Mouse (Mus musculus) liver, adult 2 months (tissue): Measurements from ENCODE around the gene Hlcs. TPM values are rescaled to one million over a fixed set of nuclear protein-coding genes. Genes with fewer than 3 reads are reported as not detected.
A peak's percentile ranks its signal among the peaks of the same experiment; 100 is the strongest.

Experiments
- DNase-seq: peaks from one replicate; pipeline ENCODE4 v3.0.0-alpha.2; 2011; ENCODE audit warnings: low read depth, low spot score; ENCODE audit errors: extremely low read depth
- H3K27ac ChIP-seq: fragments of 200-500 bp; replicated peaks from 2 replicates; pipeline ENCODE4 v1.5.1; 2012; ENCODE audit warnings: low read depth, mild to moderate bottlenecking, control low read depth, inconsistent platforms, low read length; ENCODE audit not compliant: insufficient read depth
- H3K27me3 ChIP-seq: fragments of 200-500 bp; 2 replicates; pipeline ENCODE4 v1.6.1; 2012; ENCODE audit warnings: mild to moderate bottlenecking, moderate library complexity, low read length, inconsistent platforms; ENCODE audit not compliant: control insufficient read depth, insufficient read depth
- H3K36me3 ChIP-seq: fragments of 200-500 bp; 2 replicates; pipeline ENCODE4 v1.6.1; 2012; ENCODE audit warnings: low read length, inconsistent platforms; ENCODE audit not compliant: control insufficient read depth, insufficient read depth
- H3K4me1 ChIP-seq: fragments of 200-500 bp; 2 replicates; pipeline ENCODE4 v1.6.1; 2011; ENCODE audit warnings: low read length; ENCODE audit not compliant: control insufficient read depth, insufficient read depth
- H3K4me3 ChIP-seq: fragments of 200-500 bp; 2 replicates; pipeline ENCODE4 v1.5.1; 2011; ENCODE audit warnings: low read depth, mild to moderate bottlenecking, control low read depth, low read length, moderate library complexity; ENCODE audit not compliant: insufficient read depth
- H3K79me2 ChIP-seq: fragments of 200-500 bp; 2 replicates; pipeline ENCODE4 v1.6.1; 2012; ENCODE audit warnings: inconsistent platforms, mild to moderate bottlenecking, low read length, moderate library complexity; ENCODE audit not compliant: control insufficient read depth, insufficient read depth
- H3K9ac ChIP-seq: fragments of 200-500 bp; 2 replicates; pipeline ENCODE4 v1.6.1; 2012; ENCODE audit warnings: low read depth, mild to moderate bottlenecking, control low read depth, inconsistent platforms, low read length
- CTCF ChIP-seq: fragments of 200-500 bp; IDR thresholded peaks from 2 replicates; pipeline ENCODE4 v1.5.1; 2011; ENCODE audit warnings: low read depth, low read length, control low read depth
- POLR2A ChIP-seq: fragments of 200-500 bp; IDR thresholded peaks from 2 replicates; pipeline ENCODE4 v1.6.1; 2011; ENCODE audit warnings: low read length, control low read depth; ENCODE audit not compliant: insufficient read depth; ENCODE audit errors: extremely low read depth
- WGBS: fragments of 180-500 bp; shearing (Covaris S2); methylation state at CpG from one replicate; pipeline ENCODE4 v1.1.7; 2018; 5-methylcytosine and 5-hydroxymethylcytosine counted together
- polyA plus RNA-seq: library from polyadenylated mRNA; depleted of rRNA; stranded (reverse); fragments of >200 nt; gene quantifications from 2 replicates; pipeline ENCODE4 v1.2.3, GENCODE M21; 2012
- total RNA-seq: library from RNA; depleted of rRNA; stranded (reverse); fragments of >200 nt; gene quantifications from 2 replicates; pipeline ENCODE4 v1.2.3, GENCODE M21; 2014

The Hlcs gene
- total and polyA plus RNA-seq, 2 experiments, result 6.0 to 7.2 TPM

DNA sequence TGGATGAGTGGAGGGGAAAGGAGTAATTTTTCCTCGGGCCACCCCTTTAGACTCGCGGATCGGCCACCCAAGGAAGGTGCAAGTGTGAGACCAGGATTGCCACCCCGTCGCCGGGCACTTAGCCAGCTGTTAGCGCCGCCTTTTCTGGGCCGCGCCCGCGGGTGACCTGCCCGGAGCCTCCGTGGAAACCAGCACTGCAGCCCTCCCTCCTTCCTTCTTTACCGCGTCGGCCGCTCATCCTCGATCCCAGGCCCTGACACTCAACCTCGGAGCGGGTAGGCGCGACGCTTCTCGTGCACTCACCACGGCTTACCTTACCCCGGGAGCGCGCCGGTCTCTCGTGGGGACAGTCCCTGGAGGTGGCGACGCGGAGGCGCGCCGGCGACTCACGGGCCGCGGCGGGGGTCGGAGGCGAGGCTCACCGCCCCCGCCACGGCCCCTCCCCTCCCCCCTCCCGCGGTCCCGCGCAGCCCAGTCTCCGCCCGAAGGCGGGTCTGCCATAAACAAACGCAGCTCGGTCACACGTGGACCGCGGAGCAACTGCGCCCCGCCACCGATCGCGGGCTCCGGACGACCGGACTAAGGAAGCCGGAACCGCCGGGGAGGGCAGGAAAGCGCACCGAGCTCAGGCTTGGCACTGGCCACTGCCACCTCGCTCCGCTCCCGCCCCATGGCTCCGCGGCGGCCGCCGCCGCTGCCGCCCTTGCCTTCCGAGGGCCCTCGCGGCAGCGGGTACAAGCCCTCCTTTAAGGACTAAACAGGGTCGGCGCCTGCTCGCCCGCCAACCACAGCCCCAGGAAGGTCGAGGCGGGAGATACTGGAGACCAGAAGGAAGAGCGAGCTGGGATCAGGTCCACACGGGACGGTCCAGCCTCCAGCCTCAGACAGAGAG is 228.4 kb downstream of the Hlcs start, which contains the start of gene Sim2:
Sim2 (plus strand) TSS at position 221 of the 892 bp plus-strand sequence.
- Histone ChIP-seq H3K9ac (no peak within 1 kb of the TSS), H3K27me3 (peaks cover 38% of the 10 kb centered on the region), H3K36me3 (no peaks in the 10 kb centered on the region), H3K4me3 (peak within 1 kb of the TSS; percentile 2; the same call in 1 of the 2 replicates), H3K79me2 (no peaks in the 10 kb centered on the region), H3K4me1 (0 out of 2 replicates have a peak, but pooled peaks cover 3% of the 10 kb centered on the region), H3K27ac (no peak within 1 kb of the TSS)
- DNase-seq, result no peak
- no peak for TF ChIP-seq POLR2A
- no peak for TF ChIP-seq CTCF
- WGBS, result 3% methylated on average over 88 of the region's 96 CpGs

DNA sequence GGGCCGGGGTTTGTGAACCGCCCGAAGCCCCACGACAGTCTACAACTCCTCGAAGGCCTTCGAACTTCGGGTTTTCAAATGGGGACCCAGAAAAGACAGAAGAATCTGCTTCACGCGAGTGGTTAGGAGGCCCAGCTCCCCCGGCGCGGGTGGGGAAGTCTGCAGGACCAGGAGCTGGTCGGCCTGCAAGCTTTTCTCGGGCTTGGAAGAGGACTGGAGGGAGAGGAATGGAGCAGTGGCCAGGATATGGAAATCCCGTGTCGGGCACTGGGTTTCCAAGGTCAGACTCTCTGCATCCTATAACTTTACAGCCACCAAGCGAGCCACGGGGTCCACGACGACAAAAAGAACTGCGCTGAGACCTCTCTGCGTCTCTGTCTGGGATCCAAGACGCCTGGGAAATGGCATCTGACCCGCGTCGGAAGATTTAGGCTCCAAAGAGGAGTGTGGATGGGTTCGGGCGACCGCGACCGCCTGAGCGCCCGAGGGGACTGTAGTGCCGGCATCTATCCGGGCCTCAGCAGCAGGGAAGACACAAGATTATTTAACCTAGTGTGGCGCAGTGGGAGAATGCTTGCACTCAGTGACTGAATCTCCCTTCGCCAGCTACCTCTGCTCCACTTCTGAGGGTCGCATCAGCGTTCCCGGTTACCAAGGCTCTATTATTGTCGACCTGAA is 229.4 kb downstream of the Hlcs start:
- Histone ChIP-seq H3K9ac (no peak overlapping the region), H3K27ac (no peak overlapping the region), H3K36me3 (no peaks in the 10 kb centered on the region), H3K27me3 (peaks cover 41% of the 10 kb centered on the region), H3K79me2 (no peaks in the 10 kb centered on the region), H3K4me3 (no peak overlapping the region), H3K4me1 (0 out of 2 replicates have a peak, but pooled peaks cover 3% of the 10 kb centered on the region)
- 4% methylated on average over 41 of the region's 41 CpGs for WGBS
- TF ChIP-seq CTCF (no peak), POLR2A (no peak)
- DNase-seq, result no peak

GRCm38 (mm10) chr16:94082960-94083847 is 230.2 kb downstream of the Hlcs start:
- no peak overlapping the region for H3K4me3 ChIP-seq
- H3K4me1 ChIP-seq, result 0 out of 2 replicates have a peak, but pooled peaks cover 3% of the 10 kb centered on the region
- H3K9ac ChIP-seq, result no peak overlapping the region
- DNase-seq, result no peak
- H3K27ac ChIP-seq, result no peak overlapping the region
- no peaks in the 10 kb centered on the region for H3K36me3 ChIP-seq
- no peaks in the 10 kb centered on the region for H3K79me2 ChIP-seq
- TF ChIP-seq CTCF (no peak), POLR2A (no peak)
- 5% methylated on average over 46 of the region's 46 CpGs for WGBS
- peaks cover 45% of the 10 kb centered on the region for H3K27me3 ChIP-seq

GRCm38 (mm10) chr16:94081996-94082708 is 231.2 kb downstream of the Hlcs start:
- Histone ChIP-seq H3K79me2 (no peaks in the 10 kb centered on the region), H3K27ac (no peak overlapping the region), H3K9ac (no peak overlapping the region), H3K27me3 (peaks cover 43% of the 10 kb centered on the region), H3K4me3 (no peak overlapping the region), H3K36me3 (no peaks in the 10 kb centered on the region), H3K4me1 (0 out of 2 replicates have a peak, but pooled peaks cover 3% of the 10 kb centered on the region)
- WGBS, result 21% methylated on average over 8 of the region's 8 CpGs
- no peak for DNase-seq
- TF ChIP-seq CTCF (no peak), POLR2A (no peak)

GRCm38 (mm10) chr16:94081596-94081995 is 231.8 kb downstream of the Hlcs start:
- TF ChIP-seq CTCF (no peak), POLR2A (no peak)
- H3K27ac ChIP-seq, result no peak overlapping the region
- H3K4me3 ChIP-seq, result no peak overlapping the region
- WGBS, result 38% methylated on average over 5 of the region's 5 CpGs
- no peaks in the 10 kb centered on the region for H3K79me2 ChIP-seq
- H3K4me1 ChIP-seq, result 0 out of 2 replicates have a peak, but pooled peaks cover 3% of the 10 kb centered on the region
- H3K27me3 ChIP-seq, result peaks cover 37% of the 10 kb centered on the region
- no peak for DNase-seq
- no peak overlapping the region for H3K9ac ChIP-seq
- H3K36me3 ChIP-seq, result no peaks in the 10 kb centered on the region
